Mouse (Mus musculus): ENCODE data around the gene Adgrf5.

DNA sequence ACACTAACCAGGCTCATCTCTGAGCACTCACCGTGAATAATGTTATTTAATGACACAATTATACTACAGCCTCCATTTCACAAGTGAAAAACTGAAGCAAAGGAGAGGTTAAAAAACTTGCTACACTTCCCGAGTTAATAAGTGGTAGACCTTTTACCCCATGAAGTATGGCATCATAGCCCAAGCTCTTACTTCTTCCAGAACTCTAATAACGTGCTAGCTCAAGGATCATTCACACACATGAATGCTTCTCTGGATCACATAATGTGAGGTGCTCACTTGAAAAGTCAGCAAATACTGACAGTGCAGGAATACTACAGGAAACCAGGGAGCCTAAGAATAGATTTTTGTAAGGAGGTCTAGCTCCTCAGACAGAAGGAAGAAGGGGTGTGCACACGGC lies 12.4 kb downstream of the Adgrf5 start:
- TF ChIP-seq POLR2A (IDR thresholded peaks at IDR 0.05; ENCODE audit: borderline replicate concordance, insufficient read depth, low read length): no peak
- TF ChIP-seq CTCF (IDR thresholded peaks at IDR 0.05; ENCODE audit: borderline replicate concordance, insufficient read depth, low read depth, low read length): no peak

Measured in cerebellum, adult 2 months (tissue).